Mouse (Mus musculus) erythroblast, embryonic 14.5 days (primary cell): ENCODE data around the gene Ddx58. TPM values are rescaled to one million over a fixed set of nuclear protein-coding genes. Genes with fewer than 3 reads are reported as not detected.

Source experiments
- H3K27me3 ChIP-seq: 2 replicates; pipeline ENCODE4 v1.6.1; 2012; ENCODE audit warnings: inconsistent platforms; ENCODE audit not compliant: control insufficient read depth
- H3K36me3 ChIP-seq: 2 replicates; pipeline ENCODE4 v1.6.1; 2012; ENCODE audit warnings: mild to moderate bottlenecking, inconsistent platforms; ENCODE audit not compliant: control insufficient read depth
- H3K4me1 ChIP-seq: 2 replicates; pipeline ENCODE4 v1.6.1; 2012; ENCODE audit warnings: inconsistent platforms; ENCODE audit not compliant: control insufficient read depth
- H3K4me3 ChIP-seq: replicated peaks from 2 replicates; pipeline ENCODE3; 2012; ENCODE audit warnings: moderate library complexity, mild to moderate bottlenecking, inconsistent platforms
- H3K9me3 ChIP-seq: 2 replicates; pipeline ENCODE4 v1.6.1; 2012; ENCODE audit warnings: low read length, inconsistent platforms, mixed read lengths; ENCODE audit not compliant: control insufficient read depth
- GATA1 ChIP-seq: IDR thresholded peaks from 2 replicates; pipeline ENCODE4 v1.6.1; 2012; ENCODE audit warnings: low read length, inconsistent platforms, mixed read lengths
- TAL1 ChIP-seq: IDR thresholded peaks from 3 replicates; pipeline ENCODE4 v1.6.1; 2012; ENCODE audit warnings: low read length, inconsistent platforms, mixed read lengths
- polyA plus RNA-seq: library from polyadenylated mRNA; stranded (reverse); fragments of >175 nt; gene quantifications from 2 replicates; pipeline ENCODE4 v1.2.3, GENCODE M21; 2012

The Ddx58 gene
- polyA plus RNA-seq, 1 experiment: 0.01 TPM

GRCm38 (mm10) chr4:40156582-40157499 is 82.8 kb downstream of the Ddx58 start:
- Histone ChIP-seq H3K9me3 (peaks cover 7% of the 10 kb centered on the region), H3K27me3 (no peaks in the 10 kb centered on the region), H3K4me1 (peaks cover 13% of the 10 kb centered on the region), H3K4me3 (no peak overlapping the region), H3K36me3 (peaks cover 2% of the 10 kb centered on the region)
- TF ChIP-seq TAL1: no peak

- H3K4me1 ChIP-seq: peaks cover 13% of the 10 kb centered on the region
- no peak overlapping the region for H3K4me3 ChIP-seq
- H3K9me3 ChIP-seq: peaks cover 7% of the 10 kb centered on the region
- peaks cover 2% of the 10 kb centered on the region for H3K36me3 ChIP-seq
- no peaks in the 10 kb centered on the region for H3K27me3 ChIP-seq
- TF ChIP-seq GATA1: no peak
Observed at GRCm38 (mm10) chr4:40156153-40156552, 83.5 kb downstream of the Ddx58 start.

GRCm38 (mm10) chr4:40155467-40155999 is 84.1 kb downstream of the Ddx58 start:
- H3K4me3 ChIP-seq: no peak overlapping the region

GRCm38 (mm10) chr4:40154751-40155150 is 84.9 kb downstream of the Ddx58 start:
- Histone ChIP-seq H3K4me1 (peaks cover 13% of the 10 kb centered on the region), H3K9me3 (no peaks in the 10 kb centered on the region), H3K36me3 (no peaks in the 10 kb centered on the region), H3K4me3 (no peak overlapping the region), H3K27me3 (no peaks in the 10 kb centered on the region)
- no peak for TF ChIP-seq GATA1
- no peak for TF ChIP-seq TAL1

More at GRCm38 (mm10) chr4:40155467-40155999, 84.1 kb downstream of the Ddx58 start:
- peaks cover 13% of the 10 kb centered on the region for H3K4me1 ChIP-seq
- no peaks in the 10 kb centered on the region for H3K27me3 ChIP-seq
- H3K9me3 ChIP-seq: peaks cover 2% of the 10 kb centered on the region
- H3K36me3 ChIP-seq: no peaks in the 10 kb centered on the region; the same call in 1 of the 2 replicates
- TF ChIP-seq TAL1 (no peak), GATA1 (no peak)

Other genes starting within 250 kb of the Ddx58 start
- 0.08 and 0.10 TPM in 2 replicates for gene Aco1, start 96.7 kb downstream of the Ddx58 start, polyA plus RNA-seq
- 2.9 and 3.5 TPM in 2 replicates for gene Smim27, start 29.8 kb upstream of the Ddx58 start, polyA plus RNA-seq
- 0.28 and 0.29 TPM in 2 replicates for gene Topors, start 30.0 kb upstream of the Ddx58 start, polyA plus RNA-seq
- 27.9 and 35.5 TPM in 2 replicates for gene Ndufb6, start 39.6 kb upstream of the Ddx58 start, polyA plus RNA-seq
- gene Tmem215, start 232.4 kb upstream of the Ddx58 start, polyA plus RNA-seq: not detected in 2 replicates